Mouse (Mus musculus): ENCODE measurements around the gene Ifnl2. TPM values are rescaled to one million over a fixed set of nuclear protein-coding genes. Genes with fewer than 3 reads are reported as not detected.
"Not testable (repeated sequence)": the region's sequence is repeated elsewhere in the genome, so short reads cannot be mapped to it uniquely, and the experiment has no call there.

Ifnl2 gene
- polyA plus RNA-seq (2015; fragmentation: Nextera tagmentation; extraction: Ambion mirVana) = not detected in 2 replicates

GRCm38 (mm10) chr7:28510405-28510974 is at the start of gene Ifnl2:
TSS of gene Ifnl2 (minus strand) at chr7:28510455.
- H3K4me2 ChIP-seq; H3K4me1 ChIP-seq (replicated peaks); H3K36me3 ChIP-seq; H3K9me3 ChIP-seq; H3K4me3 ChIP-seq; H3K27ac ChIP-seq (replicated peaks); ATAC-seq (ENCODE audit: low read depth); H3K9ac ChIP-seq; H3K27me3 ChIP-seq: not testable (repeated sequence)
- 68% methylated on average over 8 of the region's 8 CpGs for WGBS

GRCm38 (mm10) chr7:28558486-28558885 is 48.2 kb upstream of the Ifnl2 start:
- Histone ChIP-seq H3K4me3 (no peak overlapping the region), H3K36me3 (peaks cover 46% of the 10 kb centered on the region), H3K9ac (0 out of 2 replicates have a peak overlapping the region, but pooled peaks have one; percentile 26), H3K27me3 (no peaks in the 10 kb centered on the region), H3K9me3 (no peaks in the 10 kb centered on the region), H3K4me1 (replicated peaks) (0 out of 2 replicates have a peak, but pooled peaks cover 7% of the 10 kb centered on the region), H3K4me2 (no peak overlapping the region), H3K27ac (replicated peaks) (no peak overlapping the region)
- ATAC-seq (ENCODE audit: low read depth) = no peak
- WGBS = 59% methylated on average over 4 of the region's 4 CpGs

DNA sequence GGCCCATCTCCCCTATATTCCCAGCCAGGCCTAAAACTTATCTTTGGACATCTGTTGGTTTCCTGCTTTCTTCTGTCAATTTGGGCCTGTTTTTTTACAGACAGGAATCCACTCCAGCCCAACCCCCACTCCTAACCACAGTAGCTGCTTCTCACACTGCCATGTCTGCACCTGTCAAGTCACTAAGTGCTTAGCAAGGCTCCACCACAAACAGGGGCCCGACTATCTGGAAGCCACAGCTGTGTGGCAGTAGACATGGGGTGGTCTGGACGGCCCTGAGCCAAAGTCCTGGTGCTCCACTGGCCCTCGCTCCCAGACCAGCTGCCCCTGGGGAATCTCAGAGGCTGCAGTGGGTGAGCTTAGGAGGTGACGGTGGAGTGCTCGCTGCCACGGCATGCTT is 47.5 kb upstream of the Ifnl2 start:
- WGBS = 80% methylated on average over 6 of the region's 6 CpGs
- H3K27ac ChIP-seq (replicated peaks) = no peak overlapping the region

DNA sequence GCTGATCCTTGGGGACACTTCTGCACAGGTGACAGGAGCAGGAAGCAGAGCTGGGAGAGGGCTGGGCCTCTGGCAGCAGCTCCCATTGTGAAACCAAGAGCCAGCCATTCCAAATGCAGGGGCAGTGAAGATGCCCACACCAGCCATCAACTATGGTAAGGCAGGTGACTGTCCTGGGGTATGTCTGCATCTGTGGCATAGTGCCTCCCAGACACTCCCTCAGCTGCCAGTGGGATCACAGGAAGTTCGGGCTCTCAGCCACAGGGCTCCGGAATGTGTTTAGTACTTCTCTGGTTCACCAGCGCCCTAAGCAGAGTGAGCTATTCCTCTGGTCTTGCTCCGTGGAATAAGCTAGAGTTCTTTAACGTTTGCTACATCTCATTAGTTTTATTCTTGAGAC is 46.8 kb upstream of the Ifnl2 start:
- H3K9me3 ChIP-seq = no peaks in the 10 kb centered on the region
- no peak for ATAC-seq (ENCODE audit: low read depth)
- 0 out of 2 replicates have a peak, but pooled peaks cover 7% of the 10 kb centered on the region for H3K4me1 ChIP-seq (replicated peaks)
- H3K4me3 ChIP-seq = no peak overlapping the region
- H3K9ac ChIP-seq = no peak overlapping the region
- no peak overlapping the region for H3K27ac ChIP-seq (replicated peaks)
- H3K4me2 ChIP-seq = no peak overlapping the region
- peaks cover 32% of the 10 kb centered on the region for H3K36me3 ChIP-seq
- H3K27me3 ChIP-seq = no peaks in the 10 kb centered on the region
- 69% methylated on average over 5 of the region's 5 CpGs for WGBS

More for the DNA sequence above, 47.5 kb upstream of the Ifnl2 start:
- Histone ChIP-seq H3K4me2 (no peak overlapping the region), H3K4me3 (no peak overlapping the region), H3K9ac (no peak overlapping the region), H3K9me3 (no peaks in the 10 kb centered on the region), H3K27me3 (no peaks in the 10 kb centered on the region), H3K36me3 (peaks cover 39% of the 10 kb centered on the region), H3K4me1 (replicated peaks) (0 out of 2 replicates have a peak, but pooled peaks cover 7% of the 10 kb centered on the region)
- no peak for ATAC-seq (ENCODE audit: low read depth)

DNA sequence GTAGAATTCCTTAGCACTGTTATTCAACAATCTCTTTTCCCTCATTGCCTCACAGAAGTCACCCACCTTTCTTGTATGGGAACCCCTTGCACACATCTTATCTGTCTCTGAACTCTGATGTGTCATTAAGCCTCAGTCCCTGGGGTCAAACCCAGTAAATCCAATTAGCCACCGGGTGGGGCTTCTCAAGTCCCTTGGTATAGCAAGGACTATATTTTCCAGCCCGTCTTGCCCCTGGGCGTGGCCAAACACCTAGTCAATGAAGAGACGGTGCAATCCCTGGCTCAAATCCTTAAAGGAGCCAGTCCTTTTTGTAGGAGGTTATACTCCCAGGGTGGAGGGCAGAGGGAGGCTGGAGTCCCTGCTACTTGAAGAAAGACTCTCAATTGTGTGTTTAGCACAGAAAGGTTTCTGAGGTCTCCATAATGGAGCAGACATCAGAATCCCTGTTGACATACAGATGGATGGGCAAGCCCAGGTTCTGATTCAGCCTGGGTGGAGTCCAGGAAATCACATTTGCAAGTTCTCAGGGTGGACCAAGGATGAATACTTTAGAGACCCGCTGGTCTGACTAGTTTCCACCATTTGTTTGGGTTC is 45.8 kb upstream of the Ifnl2 start:
- Histone ChIP-seq H3K4me3 (no peak overlapping the region), H3K36me3 (peaks cover 27% of the 10 kb centered on the region), H3K27me3 (no peaks in the 10 kb centered on the region), H3K4me2 (no peak overlapping the region), H3K9me3 (no peaks in the 10 kb centered on the region), H3K9ac (no peak overlapping the region), H3K4me1 (replicated peaks) (0 out of 2 replicates have a peak, but pooled peaks cover 7% of the 10 kb centered on the region), H3K27ac (replicated peaks) (no peak overlapping the region)
- 27% methylated on average over 5 of the region's 5 CpGs for WGBS
- no peak for ATAC-seq (ENCODE audit: low read depth)

- H3K4me3 ChIP-seq = no peak overlapping the region
- 0 out of 2 replicates have a peak, but pooled peaks cover 2% of the 10 kb centered on the region for H3K27me3 ChIP-seq
- WGBS = 90% methylated on average over 6 of the region's 6 CpGs
- H3K4me2 ChIP-seq = no peak overlapping the region
- no peak for ATAC-seq (ENCODE audit: low read depth)
- no peaks in the 10 kb centered on the region for H3K9me3 ChIP-seq
- H3K4me1 ChIP-seq (replicated peaks) = 0 out of 2 replicates have a peak, but pooled peaks cover 4% of the 10 kb centered on the region
- H3K36me3 ChIP-seq = no peaks in the 10 kb centered on the region
- H3K9ac ChIP-seq = no peak overlapping the region
- H3K27ac ChIP-seq (replicated peaks) = no peak overlapping the region
Measured at GRCm38 (mm10) chr7:28553076-28553475, 42.8 kb upstream of the Ifnl2 start.

DNA sequence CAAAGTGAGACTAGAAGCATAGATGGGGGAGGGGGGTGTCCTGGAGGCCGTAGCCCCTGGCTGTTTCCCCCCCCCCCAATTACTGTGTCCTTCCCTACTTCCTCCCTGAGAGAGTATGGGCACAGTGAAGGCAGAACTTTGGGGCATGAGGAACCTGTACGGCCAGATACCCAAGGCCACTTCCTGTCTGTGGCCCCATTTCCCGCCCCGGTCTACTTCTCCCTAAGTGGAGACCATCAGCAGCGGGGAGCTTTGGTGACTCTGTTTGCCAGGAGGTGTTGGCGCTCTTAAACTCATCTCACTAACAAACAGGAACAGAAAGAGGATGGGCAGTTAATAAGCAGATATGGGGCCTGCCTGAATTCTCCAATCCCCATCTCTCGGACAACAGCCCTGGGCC is 37.4 kb upstream of the Ifnl2 start:
- Histone ChIP-seq H3K27me3 (peaks cover 46% of the 10 kb centered on the region), H3K9ac (no peak overlapping the region), H3K4me1 (replicated peaks) (peaks cover 21% of the 10 kb centered on the region), H3K9me3 (no peaks in the 10 kb centered on the region), H3K4me2 (no peak overlapping the region), H3K27ac (replicated peaks) (no peak overlapping the region), H3K4me3 (no peak overlapping the region), H3K36me3 (no peaks in the 10 kb centered on the region)
- 77% methylated on average over 7 of the region's 7 CpGs for WGBS
- no peak for ATAC-seq (ENCODE audit: low read depth)

- Histone ChIP-seq H3K4me3 (peak within 1 kb of the TSS; percentile 32), H3K27me3 (peaks cover 46% of the 10 kb centered on the region), H3K4me1 (replicated peaks) (peaks cover 21% of the 10 kb centered on the region), H3K36me3 (no peaks in the 10 kb centered on the region), H3K9ac (peak within 1 kb of the TSS; percentile 65), H3K4me2 (peak within 1 kb of the TSS; percentile 54), H3K27ac (replicated peaks) (no peak within 1 kb of the TSS), H3K9me3 (no peaks in the 10 kb centered on the region)
- no peak for ATAC-seq (ENCODE audit: low read depth)
- 5% methylated on average over 5 of the region's 5 CpGs for WGBS
Measured at GRCm38 (mm10) chr7:28547154-28547553, 36.9 kb upstream of the Ifnl2 start, which contains the start of gene Nccrp1. TSS of gene Nccrp1 (minus strand) at chr7:28547254.

GRCm38 (mm10) chr7:28546649-28547048 is 36.4 kb upstream of the Ifnl2 start:
- H3K4me3 ChIP-seq = peak overlapping the region; percentile 32
- no peak for ATAC-seq (ENCODE audit: low read depth)
- no peaks in the 10 kb centered on the region for H3K36me3 ChIP-seq
- peak overlapping the region; percentile 54 for H3K4me2 ChIP-seq
- peak overlapping the region; percentile 65 for H3K9ac ChIP-seq
- WGBS = 2% methylated on average over 22 of the region's 22 CpGs
- peaks cover 46% of the 10 kb centered on the region for H3K27me3 ChIP-seq
- H3K4me1 ChIP-seq (replicated peaks) = peaks cover 21% of the 10 kb centered on the region
- H3K9me3 ChIP-seq = no peaks in the 10 kb centered on the region
- no peak overlapping the region for H3K27ac ChIP-seq (replicated peaks)

GRCm38 (mm10) chr7:28545891-28546210 is 35.6 kb upstream of the Ifnl2 start:
- 47% methylated on average over 7 of the region's 7 CpGs for WGBS
- Histone ChIP-seq H3K4me1 (replicated peaks) (peaks cover 21% of the 10 kb centered on the region), H3K27me3 (peaks cover 46% of the 10 kb centered on the region), H3K9me3 (no peaks in the 10 kb centered on the region), H3K36me3 (no peaks in the 10 kb centered on the region), H3K9ac (no peak overlapping the region), H3K4me3 (no peak overlapping the region), H3K4me2 (no peak overlapping the region), H3K27ac (replicated peaks) (no peak overlapping the region)
- no peak for ATAC-seq (ENCODE audit: low read depth)

DNA sequence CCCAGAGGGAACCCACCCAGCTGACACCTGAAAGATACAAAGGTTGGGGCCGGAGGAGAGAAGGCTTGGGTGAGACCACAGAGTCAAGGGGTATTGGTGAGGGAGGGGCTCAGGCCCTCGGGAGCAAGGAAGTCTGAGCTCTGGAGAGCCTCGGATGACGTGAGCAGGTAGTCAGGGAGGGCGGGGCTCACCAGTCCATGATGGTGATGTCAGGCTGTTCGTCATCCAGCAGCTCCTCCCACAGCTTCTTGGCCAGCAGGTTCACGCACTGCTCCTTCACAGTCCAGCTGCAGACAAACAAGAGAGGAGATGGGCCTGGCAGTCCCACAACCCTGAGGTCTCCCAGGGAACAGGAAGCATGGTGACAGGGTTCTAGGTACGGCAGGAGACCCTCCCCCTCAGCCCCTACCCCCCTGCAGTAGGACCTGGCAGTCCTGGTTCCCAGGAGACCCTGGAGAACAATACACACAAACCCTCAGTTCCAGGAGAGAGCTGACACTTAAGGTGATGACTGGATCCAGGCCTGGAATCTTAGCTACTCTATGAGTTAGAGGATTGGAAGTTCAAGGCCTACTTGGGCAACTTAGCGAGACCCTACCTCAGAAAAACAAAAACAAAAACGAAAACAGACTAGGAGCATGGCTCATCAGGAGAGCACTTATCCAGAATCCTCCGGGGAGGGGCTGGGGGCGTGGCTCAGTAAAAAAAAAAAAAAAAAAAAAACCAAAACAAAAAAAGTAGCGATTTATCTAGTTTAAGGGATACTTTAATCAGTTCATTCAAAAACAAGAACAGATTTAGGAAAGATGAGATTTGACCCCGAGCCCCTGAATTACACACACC is 35.0 kb upstream of the Ifnl2 start:
- H3K27ac ChIP-seq (replicated peaks) = no peak overlapping the region
- no peak overlapping the region for H3K9ac ChIP-seq
- ATAC-seq (ENCODE audit: low read depth) = no peak
- 21% methylated on average over 14 of the region's 14 CpGs for WGBS
- no peak overlapping the region for H3K4me2 ChIP-seq
- H3K27me3 ChIP-seq = peaks cover 46% of the 10 kb centered on the region
- H3K4me1 ChIP-seq (replicated peaks) = peaks cover 21% of the 10 kb centered on the region
- no peaks in the 10 kb centered on the region for H3K36me3 ChIP-seq
- no peak overlapping the region for H3K4me3 ChIP-seq
- no peaks in the 10 kb centered on the region for H3K9me3 ChIP-seq

DNA sequence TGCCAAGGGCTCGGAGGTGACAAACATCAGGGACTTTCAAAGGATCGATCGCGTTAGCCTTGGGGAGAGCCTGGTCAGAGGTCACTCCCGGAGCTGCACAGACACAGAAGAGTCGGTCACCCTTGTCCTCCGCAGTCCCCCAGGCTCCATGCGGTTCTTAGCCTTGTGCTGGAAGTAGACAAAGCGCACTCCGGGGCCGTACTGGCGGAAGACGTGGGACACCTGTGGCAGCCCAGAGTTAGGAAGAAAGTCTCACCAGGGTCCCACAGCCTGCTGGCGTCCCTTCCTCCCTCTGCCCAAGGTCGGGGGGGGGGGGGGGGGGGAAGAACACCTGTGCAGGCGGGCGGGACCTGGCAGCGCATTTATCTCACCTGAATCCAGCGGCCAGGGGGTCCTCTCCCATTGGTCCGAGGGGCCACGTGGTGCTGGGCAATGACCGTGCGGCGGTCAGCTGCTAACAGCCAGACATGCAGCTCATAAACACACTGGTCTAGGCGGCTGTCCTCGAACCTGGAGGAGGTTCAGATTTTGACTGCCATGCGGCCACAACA is 33.9 kb upstream of the Ifnl2 start:
- no peaks in the 10 kb centered on the region for H3K9me3 ChIP-seq
- ATAC-seq (ENCODE audit: low read depth) = no peak
- no peaks in the 10 kb centered on the region for H3K36me3 ChIP-seq
- 1% methylated on average over 25 of the region's 27 CpGs for WGBS
- H3K4me1 ChIP-seq (replicated peaks) = peaks cover 21% of the 10 kb centered on the region
- peaks cover 46% of the 10 kb centered on the region for H3K27me3 ChIP-seq
- 0 out of 2 replicates have a peak overlapping the region, but pooled peaks have one; percentile 22 for H3K9ac ChIP-seq
- peak overlapping the region; percentile 46 for H3K4me2 ChIP-seq
- H3K4me3 ChIP-seq = peak overlapping the region; percentile 11
- H3K27ac ChIP-seq (replicated peaks) = no peak overlapping the region
